Mouse (Mus musculus) hindbrain, embryonic 16.5 days (tissue): ENCODE measurements around the gene Cadps. TPM values are rescaled to one million over a fixed set of nuclear protein-coding genes. Genes with fewer than 3 reads are reported as not detected.

Source experiments
- ATAC-seq: fragments of 200-750 bp; cut with Nextera tagmentation; 2 replicates; pipeline ENCODE4 v1.8.0; 2017; ENCODE audit warnings: moderate TSS enrichment, moderate library complexity
- H3K27ac ChIP-seq: fragments of 300-500 bp; sonication (generic); 2 replicates; pipeline ENCODE4 v1.5.1; 2014; ENCODE audit warnings: low read depth, mild to moderate bottlenecking, control low read depth, low read length, moderate library complexity
- H3K27me3 ChIP-seq: fragments of 300-500 bp; sonication (generic); replicated peaks from 2 replicates; pipeline ENCODE4 v1.6.1; 2014; ENCODE audit warnings: low read length; ENCODE audit not compliant: control insufficient read depth, insufficient read depth
- H3K36me3 ChIP-seq: fragments of 300-500 bp; sonication (generic); 2 replicates; pipeline ENCODE4 v1.6.1; 2014; ENCODE audit warnings: mild to moderate bottlenecking, low read length, moderate library complexity, mixed read lengths; ENCODE audit not compliant: control insufficient read depth, insufficient read depth
- H3K4me1 ChIP-seq: fragments of 300-500 bp; sonication (generic); 2 replicates; pipeline ENCODE4 v1.6.1; 2014; ENCODE audit warnings: low read depth, low read length; ENCODE audit not compliant: control insufficient read depth, insufficient read depth
- H3K4me2 ChIP-seq: fragments of 300-500 bp; sonication (generic); 2 replicates; pipeline ENCODE4 v1.6.1; 2014; ENCODE audit warnings: mild to moderate bottlenecking, low read length, control low read depth, moderate library complexity
- H3K4me3 ChIP-seq: fragments of 300-500 bp; sonication (generic); 2 replicates; pipeline ENCODE4 v1.5.1; 2014; ENCODE audit warnings: mild to moderate bottlenecking, low read length, control low read depth, moderate library complexity
- H3K9ac ChIP-seq: fragments of 300-500 bp; sonication (generic); 2 replicates; pipeline ENCODE4 v1.6.1; 2014; ENCODE audit warnings: low read depth, mild to moderate bottlenecking, control low read depth, low read length, moderate library complexity
- H3K9me3 ChIP-seq: fragments of 300-500 bp; sonication (generic); 2 replicates; pipeline ENCODE4 v1.6.1; 2014; ENCODE audit warnings: mild to moderate bottlenecking, low read length, moderate library complexity; ENCODE audit not compliant: control insufficient read depth
- WGBS: fragments of 180-500 bp; shearing (Covaris S2); extraction: QIAGEN DNeasy Blood & Tissue Kit; methylation state at CpG from one replicate; pipeline ENCODE4 v1.1.7; 2014; 5-methylcytosine and 5-hydroxymethylcytosine counted together
- polyA plus RNA-seq: library from polyadenylated mRNA; unstranded; fragments of >200 nt; fragmentation: Nextera tagmentation; extraction: Ambion mirVana; gene quantifications from 2 replicates; pipeline ENCODE4 v1.2.1, GENCODE M21; 2015

Cadps gene
- polyA plus RNA-seq, 1 experiment from 2014 or later = 49.0 TPM

DNA sequence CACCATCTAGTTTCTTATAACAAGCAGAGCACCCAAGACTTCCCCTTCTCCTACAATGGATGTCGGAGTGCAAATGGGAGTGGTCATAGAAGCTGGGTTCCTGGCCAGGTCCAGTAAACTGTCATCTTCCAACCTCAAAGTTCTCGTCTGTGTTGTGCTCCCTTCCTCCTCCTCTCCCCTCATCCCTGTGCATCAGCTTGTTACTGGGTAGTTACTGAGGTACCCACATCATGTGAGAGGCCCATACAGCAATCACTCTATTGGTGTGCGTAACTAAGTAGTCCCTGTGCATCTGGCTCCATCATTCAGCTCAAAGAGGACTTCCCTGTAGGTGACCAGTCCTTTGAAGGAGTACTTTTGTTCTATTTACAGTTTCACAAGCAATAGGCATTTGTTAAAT, 292.3 kb downstream of the Cadps start:
- Histone ChIP-seq H3K9me3 (no peaks in the 10 kb centered on the region), H3K36me3 (peaks cover 6% of the 10 kb centered on the region; the same call in 1 of the 2 replicates), H3K4me2 (no peak overlapping the region), H3K27me3 (no peaks in the 10 kb centered on the region), H3K4me1 (peaks cover 4% of the 10 kb centered on the region; the same call in 1 of the 2 replicates), H3K27ac (no peak overlapping the region), H3K4me3 (no peak overlapping the region), H3K9ac (no peak overlapping the region)
- 71% methylated on average over 3 of the region's 3 CpGs for WGBS
- 0 out of 2 replicates have a peak, but pooled peaks have one; percentile 25 for ATAC-seq

GRCm38 (mm10) chr14:12529961-12530542, 292.8 kb downstream of the Cadps start:
- Histone ChIP-seq H3K4me1 (peaks cover 4% of the 10 kb centered on the region; the same call in 1 of the 2 replicates), H3K4me2 (peak overlapping the region; percentile 43), H3K27ac (no peak overlapping the region), H3K27me3 (no peaks in the 10 kb centered on the region), H3K4me3 (no peak overlapping the region), H3K36me3 (peaks cover 6% of the 10 kb centered on the region; the same call in 1 of the 2 replicates), H3K9ac (no peak overlapping the region), H3K9me3 (no peaks in the 10 kb centered on the region)
- WGBS = 10% methylated on average over 11 of the region's 11 CpGs
- peak; percentile 64 for ATAC-seq

GRCm38 (mm10) chr14:12527296-12527695, 295.6 kb downstream of the Cadps start:
- H3K9ac ChIP-seq = no peak overlapping the region
- no peak overlapping the region for H3K27ac ChIP-seq
- 71% methylated on average over 5 of the region's 5 CpGs for WGBS
- no peaks in the 10 kb centered on the region for H3K27me3 ChIP-seq
- peaks cover 11% of the 10 kb centered on the region; the same call in 1 of the 2 replicates for H3K36me3 ChIP-seq
- H3K4me3 ChIP-seq = no peak overlapping the region
- H3K9me3 ChIP-seq = no peaks in the 10 kb centered on the region
- no peak overlapping the region for H3K4me2 ChIP-seq
- peaks cover 4% of the 10 kb centered on the region; the same call in 1 of the 2 replicates for H3K4me1 ChIP-seq
- no peak for ATAC-seq

DNA sequence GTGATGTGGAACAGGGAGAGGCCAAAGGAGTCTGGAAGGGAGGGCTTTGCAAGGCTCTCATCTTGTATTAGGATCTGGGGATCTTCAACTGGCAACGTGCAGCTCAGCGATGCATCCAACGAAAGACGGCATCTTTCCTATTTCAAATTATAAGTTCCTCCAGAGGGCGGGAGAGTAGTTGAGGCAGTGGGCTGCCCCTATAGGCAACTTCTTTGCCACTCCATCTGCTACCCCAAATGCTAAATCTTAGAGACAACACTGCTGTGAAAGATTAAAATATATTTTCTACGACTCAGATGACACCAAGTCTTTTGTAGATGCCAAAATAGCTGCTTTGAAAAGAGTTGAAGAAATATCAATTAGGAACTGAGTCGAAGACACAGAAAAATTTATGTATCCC, 315.9 kb downstream of the Cadps start:
- 86% methylated on average over 7 of the region's 7 CpGs for whole genome bisulfite sequencing
- Histone ChIP-seq H3K27me3 (no peaks in the 10 kb centered on the region), H3K4me1 (no peaks in the 10 kb centered on the region), H3K4me3 (no peak overlapping the region), H3K9me3 (no peaks in the 10 kb centered on the region), H3K9ac (no peak overlapping the region), H3K36me3 (peaks cover 3% of the 10 kb centered on the region), H3K27ac (no peak overlapping the region), H3K4me2 (no peak overlapping the region)
- ATAC-seq = no peak

DNA sequence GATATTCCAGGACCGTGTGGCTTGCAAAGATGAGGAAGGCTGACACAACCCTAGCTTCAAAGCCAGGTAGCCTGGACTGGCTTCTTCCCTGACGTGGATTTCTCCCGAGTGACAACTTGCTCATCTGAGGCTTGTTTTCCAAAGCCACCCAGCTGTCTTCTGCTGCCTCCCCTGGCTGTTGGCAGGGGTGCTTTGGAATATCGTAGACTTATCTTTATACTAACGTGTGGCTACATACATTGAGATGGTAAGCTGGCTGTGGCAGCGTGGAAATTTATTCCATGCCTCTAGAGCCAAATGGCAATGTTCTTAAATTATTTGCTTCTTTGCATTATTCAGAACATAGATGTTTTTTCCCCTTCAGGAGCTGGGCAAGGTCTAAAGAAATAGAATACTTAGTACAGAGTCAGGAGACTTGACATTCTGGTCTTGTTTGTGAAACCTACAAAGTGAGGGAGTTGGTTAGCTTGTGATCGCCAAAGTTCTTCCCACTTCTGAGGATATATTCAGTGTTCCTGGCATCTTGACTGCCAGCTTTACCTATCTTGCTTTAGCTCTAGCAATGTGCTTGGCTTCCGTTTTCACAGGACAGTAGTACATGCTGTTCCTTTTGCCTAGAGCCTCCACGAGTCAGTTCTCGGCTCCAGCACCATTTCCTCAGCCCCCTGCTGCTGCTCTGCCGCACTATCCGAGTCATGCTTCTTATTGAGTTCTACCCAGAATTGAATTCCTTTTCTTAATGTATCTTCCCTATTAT, 318.5 kb downstream of the Cadps start:
- no peaks in the 10 kb centered on the region for H3K4me1 ChIP-seq
- H3K9me3 ChIP-seq = no peaks in the 10 kb centered on the region
- no peak for ATAC-seq
- peaks cover 3% of the 10 kb centered on the region for H3K36me3 ChIP-seq
- H3K27me3 ChIP-seq = no peaks in the 10 kb centered on the region
- no peak overlapping the region for H3K27ac ChIP-seq
- H3K4me3 ChIP-seq = no peak overlapping the region
- WGBS = 82% methylated on average over 12 of the region's 12 CpGs
- no peak overlapping the region for H3K9ac ChIP-seq
- no peak overlapping the region for H3K4me2 ChIP-seq

DNA sequence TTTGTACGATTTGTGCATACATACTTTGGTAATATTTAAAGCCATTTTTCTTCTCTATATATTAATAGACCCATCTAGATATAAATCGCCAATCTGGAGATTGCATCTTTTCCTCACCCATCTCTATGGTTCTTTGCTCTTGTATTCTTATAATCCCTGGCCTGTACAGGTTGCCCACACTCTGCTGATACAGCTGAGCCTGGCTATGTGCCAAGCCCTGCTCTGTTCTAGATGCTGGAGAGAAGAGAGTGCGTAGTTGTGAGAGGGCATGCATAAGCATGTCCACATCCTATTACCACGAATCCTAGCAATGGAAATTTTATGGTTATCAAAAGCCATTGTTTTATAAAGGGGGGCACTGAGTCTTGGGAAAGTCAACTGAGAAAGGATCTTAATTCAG, 360.7 kb downstream of the Cadps start:
- Histone ChIP-seq H3K4me1 (no peaks in the 10 kb centered on the region), H3K9me3 (no peaks in the 10 kb centered on the region), H3K4me2 (no peak overlapping the region), H3K9ac (no peak overlapping the region), H3K27me3 (no peaks in the 10 kb centered on the region), H3K27ac (no peak overlapping the region), H3K36me3 (no peaks in the 10 kb centered on the region; the same call in 1 of the 2 replicates), H3K4me3 (no peak overlapping the region)
- ATAC-seq = no peak
- 69% methylated on average over 4 of the region's 4 CpGs for WGBS

- Histone ChIP-seq H3K4me3 (no peak overlapping the region), H3K9ac (no peak overlapping the region), H3K36me3 (no peaks in the 10 kb centered on the region), H3K27ac (peak overlapping the region; percentile 29; the same call in 1 of the 2 replicates), H3K4me1 (no peaks in the 10 kb centered on the region), H3K4me2 (no peak overlapping the region), H3K9me3 (no peaks in the 10 kb centered on the region), H3K27me3 (no peaks in the 10 kb centered on the region)
- peak; percentile 77 for ATAC-seq
- 48% methylated on average over 7 of the region's 7 CpGs for WGBS
These were observed 363.2 kb downstream of the Cadps start for GRCm38 (mm10) chr14:12459700-12460099.

- H3K4me1 ChIP-seq = no peaks in the 10 kb centered on the region
- no peak for ATAC-seq
- H3K36me3 ChIP-seq = peaks cover 6% of the 10 kb centered on the region
- H3K4me2 ChIP-seq = no peak overlapping the region
- no peak overlapping the region for H3K9ac ChIP-seq
- no peaks in the 10 kb centered on the region for H3K27me3 ChIP-seq
- no peak overlapping the region for H3K4me3 ChIP-seq
- no peak overlapping the region for H3K27ac ChIP-seq
- no peaks in the 10 kb centered on the region for H3K9me3 ChIP-seq
- 64% methylated on average over 8 of the region's 8 CpGs for WGBS
These were observed 367.8 kb downstream of the Cadps start for GRCm38 (mm10) chr14:12455064-12455591.

GRCm38 (mm10) chr14:12450807-12451206, 372.1 kb downstream of the Cadps start:
- Histone ChIP-seq H3K4me3 (no peak overlapping the region), H3K36me3 (peaks cover 6% of the 10 kb centered on the region), H3K27ac (no peak overlapping the region), H3K9me3 (no peaks in the 10 kb centered on the region), H3K4me2 (no peak overlapping the region), H3K9ac (no peak overlapping the region), H3K27me3 (no peaks in the 10 kb centered on the region), H3K4me1 (no peaks in the 10 kb centered on the region)
- WGBS = 68% methylated on average over 3 of the region's 3 CpGs
- ATAC-seq = no peak
